Mouse (Mus musculus): Measurements from ENCODE around the gene Sccpdh. TPM values are rescaled to one million over a fixed set of nuclear protein-coding genes. Genes with fewer than 3 reads are reported as not detected.
"Not testable (repeated sequence)": the region's sequence is repeated elsewhere in the genome, so short reads cannot be mapped to it uniquely, and the experiment has no call there.

The Sccpdh gene
- 10 to 100 TPM; 60.1 to 68.5 TPM for total RNA-seq (2021)

- DNase-seq (ENCODE audit: extremely low spot score in 1 of 2, low spot score in 1 of 2): peak; percentile 71 to 75
Observed at GRCm38 (mm10) chr1:179668013-179668805, at the start of gene Sccpdh. Gene Sccpdh (plus strand): TSS chr1:179668210.

- DNase-seq (ENCODE audit: extremely low spot score in 1 of 2, low spot score in 1 of 2): no peak
Observed at GRCm38 (mm10) chr1:179622665-179623064, 45.3 kb upstream of the Sccpdh start.

GRCm38 (mm10) chr1:179623657-179624056 lies 44.4 kb upstream of the Sccpdh start:
- DNase-seq (ENCODE audit: extremely low spot score in 1 of 2, low spot score in 1 of 2): peak in 1 of 2 experiments; percentile 56

GRCm38 (mm10) chr1:179624354-179624753 lies 43.7 kb upstream of the Sccpdh start:
- peak in 1 of 2 experiments; percentile 64 for DNase-seq (ENCODE audit: extremely low spot score in 1 of 2, low spot score in 1 of 2)

GRCm38 (mm10) chr1:179627855-179628254 lies 40.2 kb upstream of the Sccpdh start:
- DNase-seq (ENCODE audit: extremely low spot score in 1 of 2, low spot score in 1 of 2): no peak

- DNase-seq (ENCODE audit: extremely low spot score in 1 of 2, low spot score in 1 of 2): no peak
Observed at GRCm38 (mm10) chr1:179628438-179629106, 39.4 kb upstream of the Sccpdh start.

GRCm38 (mm10) chr1:179629276-179629675 lies 38.7 kb upstream of the Sccpdh start:
- no peak for DNase-seq (ENCODE audit: extremely low spot score in 1 of 2, low spot score in 1 of 2)

- DNase-seq (ENCODE audit: extremely low spot score in 1 of 2, low spot score in 1 of 2): no peak
Observed at GRCm38 (mm10) chr1:179632746-179633413, 35.1 kb upstream of the Sccpdh start.

- no peak for DNase-seq (ENCODE audit: extremely low spot score in 1 of 2, low spot score in 1 of 2)
Observed at GRCm38 (mm10) chr1:179633414-179633752, 34.6 kb upstream of the Sccpdh start.

- DNase-seq (ENCODE audit: extremely low spot score in 1 of 2, low spot score in 1 of 2): no peak
Observed at GRCm38 (mm10) chr1:179634159-179634558, 33.9 kb upstream of the Sccpdh start.

GRCm38 (mm10) chr1:179642726-179643125 lies 25.3 kb upstream of the Sccpdh start:
- DNase-seq (ENCODE audit: extremely low spot score in 1 of 2, low spot score in 1 of 2): no peak

GRCm38 (mm10) chr1:179644151-179644550 lies 23.9 kb upstream of the Sccpdh start:
- no peak for DNase-seq (ENCODE audit: extremely low spot score in 1 of 2, low spot score in 1 of 2)

- peak; percentile 67 to 80 for DNase-seq (ENCODE audit: extremely low spot score in 1 of 2, low spot score in 1 of 2)
Observed at GRCm38 (mm10) chr1:179645101-179645979, 22.7 kb upstream of the Sccpdh start.

GRCm38 (mm10) chr1:179645980-179646268 lies 22.1 kb upstream of the Sccpdh start:
- DNase-seq (ENCODE audit: extremely low spot score in 1 of 2, low spot score in 1 of 2): no peak

GRCm38 (mm10) chr1:179648678-179649077 lies 19.3 kb upstream of the Sccpdh start:
- not testable (repeated sequence) for DNase-seq (ENCODE audit: extremely low spot score in 1 of 2, low spot score in 1 of 2)

GRCm38 (mm10) chr1:179649324-179649723 lies 18.7 kb upstream of the Sccpdh start:
- no peak for DNase-seq (ENCODE audit: extremely low spot score in 1 of 2, low spot score in 1 of 2)

GRCm38 (mm10) chr1:179650284-179650683 lies 17.7 kb upstream of the Sccpdh start:
- DNase-seq (ENCODE audit: extremely low spot score in 1 of 2, low spot score in 1 of 2): no peak

GRCm38 (mm10) chr1:179651224-179651623 lies 16.8 kb upstream of the Sccpdh start:
- DNase-seq (ENCODE audit: extremely low spot score in 1 of 2, low spot score in 1 of 2): no peak

GRCm38 (mm10) chr1:179663065-179663464 lies 4.9 kb upstream of the Sccpdh start:
- DNase-seq (ENCODE audit: extremely low spot score in 1 of 2, low spot score in 1 of 2): no peak

- no peak for DNase-seq (ENCODE audit: extremely low spot score in 1 of 2, low spot score in 1 of 2)
Observed at GRCm38 (mm10) chr1:179664309-179664930, 3.6 kb upstream of the Sccpdh start.

Measured in layer of hippocampus, postnatal 25 days (tissue).